Mouse (Mus musculus): ENCODE data around the gene Fahd1. TPM values are rescaled to one million over a fixed set of nuclear protein-coding genes. Genes with fewer than 3 reads are reported as not detected.

Gene Fahd1
- polyA plus RNA-seq, 1 experiment: 31.1 TPM

DNA sequence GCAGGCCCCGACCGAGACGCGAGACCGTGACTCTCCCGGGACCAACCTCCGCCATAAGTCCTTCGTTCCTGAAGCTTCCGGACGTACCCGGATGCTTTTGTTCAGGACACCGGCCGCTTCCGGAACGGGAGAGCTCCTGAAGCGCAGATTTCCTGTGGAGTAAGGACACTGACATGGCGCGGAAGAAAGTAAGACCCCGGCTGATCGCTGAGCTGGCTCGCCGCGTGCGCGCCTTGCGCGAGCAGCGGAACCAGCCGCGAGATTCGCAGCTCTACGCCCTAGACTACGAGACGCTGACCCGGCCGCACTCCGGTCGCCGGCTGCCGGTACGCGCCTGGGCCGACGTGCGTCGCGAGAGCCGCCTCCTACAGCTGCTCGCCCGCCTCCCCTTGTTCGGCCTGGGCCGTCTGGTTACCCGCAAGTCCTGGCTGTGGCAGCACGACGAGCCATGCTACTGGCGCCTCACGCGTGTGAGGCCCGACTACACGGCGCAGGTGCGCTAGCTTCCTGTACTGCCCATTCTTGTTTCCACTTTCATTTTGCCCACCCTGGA is 44.9 kb upstream of the Fahd1 start, which contains the start of the genes Eme2 and Mrps34:
TSS of gene Eme2 (minus strand) at position 93 of the 553 bp plus-strand sequence.
TSS of gene Mrps34 (plus strand) at position 122 of the 553 bp plus-strand sequence.
- under 1% methylated on average over 62 of the region's 62 CpGs for WGBS
- H3K4me1 ChIP-seq (ENCODE audit: control insufficient read depth, insufficient read depth, low read length): peaks cover 60% of the 10 kb centered on the region

DNA sequence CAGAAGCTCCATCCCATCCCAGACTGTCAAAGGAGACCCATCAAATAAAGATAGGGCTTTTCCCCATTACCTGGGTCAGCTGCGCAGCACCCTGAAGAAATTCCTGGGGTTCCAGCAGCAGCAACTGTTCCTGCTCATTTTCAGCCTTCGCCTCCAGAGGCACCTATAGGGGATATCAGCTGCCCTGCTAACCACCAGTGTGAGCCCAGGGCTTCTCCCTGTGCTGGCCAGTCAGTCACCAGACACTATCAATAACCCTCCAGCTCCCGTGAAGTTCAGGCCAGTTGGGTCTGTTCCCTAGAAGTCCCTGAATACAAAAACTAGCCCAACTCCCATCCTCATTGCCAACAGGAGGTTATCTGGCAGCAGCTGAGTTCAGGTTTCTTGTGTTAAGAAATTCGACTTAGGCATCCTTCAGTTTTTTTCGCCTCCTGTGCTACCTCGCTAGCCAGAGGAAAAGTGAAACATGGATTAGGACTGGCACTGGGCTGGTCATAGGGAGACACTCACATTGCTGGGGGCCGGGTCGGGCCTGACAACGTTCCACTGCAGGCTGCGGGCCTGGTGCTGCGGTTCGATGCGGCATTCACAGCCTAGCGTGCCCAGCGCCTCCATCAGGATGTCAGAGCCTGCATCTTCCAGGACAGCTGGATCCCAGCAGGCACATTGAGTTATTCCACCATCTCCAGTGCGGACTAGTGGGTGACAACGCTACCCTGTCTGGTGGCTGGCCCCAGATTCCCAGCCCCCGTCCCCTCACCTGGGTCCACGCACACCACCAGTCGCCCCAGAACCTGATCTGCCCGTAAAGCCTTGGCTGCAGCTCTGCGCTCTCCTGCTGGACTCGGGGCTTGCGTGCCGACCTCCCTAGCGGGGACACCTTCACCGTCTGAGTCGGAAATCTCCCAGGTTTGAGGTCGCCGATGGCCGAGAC is 44.2 kb upstream of the Fahd1 start:
- WGBS: 8% methylated on average over 31 of the region's 31 CpGs
- DNase-seq: peak in 1 of 2 experiments; percentile 27
- Histone ChIP-seq H3K4me3 (replicated peaks; ENCODE audit: insufficient read depth, low read depth, low read length) (peak overlapping the region; percentile 87), H3K27me3 (ENCODE audit: control insufficient read depth, insufficient read depth, low read length) (no peaks in the 10 kb centered on the region), H3K4me1 (ENCODE audit: control insufficient read depth, insufficient read depth, low read length) (peaks cover 66% of the 10 kb centered on the region), H3K27ac (ENCODE audit: insufficient read depth, low read length) (peak overlapping the region; percentile 67)
- TF ChIP-seq POLR2A (IDR thresholded peaks at IDR 0.05; ENCODE audit: borderline replicate concordance, insufficient read depth, low read length) (no peak), CTCF (IDR thresholded peaks at IDR 0.05; ENCODE audit: borderline replicate concordance, insufficient read depth, low read depth, low read length) (no peak)

More for the DNA sequence above, 44.9 kb upstream of the Fahd1 start, which contains the start of the genes Eme2 and Mrps34:
- peak within 1 kb of the TSS; percentile 87 for H3K4me3 ChIP-seq (replicated peaks; ENCODE audit: insufficient read depth, low read depth, low read length)
- peak; percentile 87 to 89 for DNase-seq
- H3K27ac ChIP-seq (ENCODE audit: insufficient read depth, low read length): peak within 1 kb of the TSS; percentile 67
- TF ChIP-seq CTCF (IDR thresholded peaks at IDR 0.05; ENCODE audit: borderline replicate concordance, insufficient read depth, low read depth, low read length) (no peak), POLR2A (IDR thresholded peaks at IDR 0.05; ENCODE audit: borderline replicate concordance, insufficient read depth, low read length) (peak; percentile 69; the same call in 1 of the 2 replicates)
- no peaks in the 10 kb centered on the region for H3K27me3 ChIP-seq (ENCODE audit: control insufficient read depth, insufficient read depth, low read length)

DNA sequence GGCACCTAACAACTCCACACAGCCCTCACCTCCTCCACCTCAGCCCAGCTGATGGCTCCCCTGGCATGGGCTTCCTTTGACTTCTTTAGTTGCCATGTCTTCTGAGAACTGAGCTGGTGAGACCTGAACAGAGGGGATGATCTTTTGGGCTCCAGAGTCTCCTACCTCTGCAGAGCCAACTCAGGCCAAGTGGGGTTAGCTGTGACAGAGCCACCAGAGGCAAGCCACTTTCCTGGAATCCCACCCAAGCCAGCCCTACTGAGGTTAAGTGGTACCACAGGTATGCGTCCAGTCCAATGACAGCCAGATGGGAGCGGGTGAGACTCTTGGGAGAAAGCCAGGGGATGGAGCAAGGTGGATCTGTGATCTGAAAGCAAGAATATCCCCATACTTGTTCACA is 43.1 kb upstream of the Fahd1 start:
- peaks cover 63% of the 10 kb centered on the region for H3K4me1 ChIP-seq (ENCODE audit: control insufficient read depth, insufficient read depth, low read length)
- TF ChIP-seq POLR2A (IDR thresholded peaks at IDR 0.05; ENCODE audit: borderline replicate concordance, insufficient read depth, low read length) (no peak), CTCF (IDR thresholded peaks at IDR 0.05; ENCODE audit: borderline replicate concordance, insufficient read depth, low read depth, low read length) (no peak)
- no peaks in the 10 kb centered on the region for H3K27me3 ChIP-seq (ENCODE audit: control insufficient read depth, insufficient read depth, low read length)
- no peak overlapping the region for H3K27ac ChIP-seq (ENCODE audit: insufficient read depth, low read length)
- DNase-seq: peak; percentile 28
- no peak overlapping the region for H3K4me3 ChIP-seq (replicated peaks; ENCODE audit: insufficient read depth, low read depth, low read length)
- WGBS: 17% methylated on average over 2 of the region's 2 CpGs

DNA sequence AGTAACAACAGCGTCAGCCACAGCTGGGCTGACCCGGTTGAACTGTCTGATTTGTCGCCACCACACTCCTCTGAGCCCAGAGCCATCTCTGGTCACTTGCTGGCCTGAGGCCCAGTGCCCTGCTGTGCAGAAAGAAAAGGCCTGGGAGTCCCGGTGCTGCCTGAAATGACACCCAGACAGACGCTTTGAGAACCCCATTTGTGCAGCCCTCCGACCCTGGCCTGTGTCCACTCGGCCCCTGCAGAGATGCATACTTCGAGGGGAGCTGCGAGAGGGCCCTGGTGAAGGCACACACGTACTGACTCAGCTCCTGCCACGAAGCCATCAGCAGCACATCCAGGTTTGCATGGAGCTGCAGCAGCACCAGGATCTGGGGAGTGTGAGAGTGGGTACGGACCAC is 42.6 kb upstream of the Fahd1 start:
- WGBS: 35% methylated on average over 12 of the region's 12 CpGs
- Histone ChIP-seq H3K27ac (ENCODE audit: insufficient read depth, low read length) (no peak overlapping the region), H3K4me1 (ENCODE audit: control insufficient read depth, insufficient read depth, low read length) (peaks cover 60% of the 10 kb centered on the region), H3K27me3 (ENCODE audit: control insufficient read depth, insufficient read depth, low read length) (no peaks in the 10 kb centered on the region), H3K4me3 (replicated peaks; ENCODE audit: insufficient read depth, low read depth, low read length) (no peak overlapping the region)
- no peak for TF ChIP-seq POLR2A (IDR thresholded peaks at IDR 0.05; ENCODE audit: borderline replicate concordance, insufficient read depth, low read length)
- TF ChIP-seq CTCF (IDR thresholded peaks at IDR 0.05; ENCODE audit: borderline replicate concordance, insufficient read depth, low read depth, low read length): no peak
- DNase-seq: peak; percentile 51 to 52

DNA sequence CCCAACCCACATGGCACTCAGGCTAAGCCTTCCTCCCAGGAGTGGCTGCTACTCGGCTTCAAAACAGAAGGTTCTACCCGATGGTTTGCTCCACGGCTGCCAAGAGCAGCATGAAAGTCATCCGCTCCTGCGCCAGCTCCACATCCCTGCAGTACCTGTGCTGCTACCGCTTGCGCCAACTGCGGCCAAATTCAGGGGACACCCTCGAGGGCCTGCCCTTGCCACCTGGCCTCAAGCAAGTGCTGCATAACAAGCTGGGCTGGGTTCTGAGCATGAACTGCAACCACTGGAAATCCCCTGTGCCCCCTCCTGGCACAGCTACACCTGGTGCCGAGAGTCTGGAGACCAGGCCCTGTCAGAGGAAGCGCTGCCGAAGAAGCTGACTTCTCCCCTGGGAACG is 41.2 kb upstream of the Fahd1 start:
- peak; percentile 18; the same call in 1 of the 2 replicates for TF ChIP-seq POLR2A (IDR thresholded peaks at IDR 0.05; ENCODE audit: borderline replicate concordance, insufficient read depth, low read length)
- no peak for TF ChIP-seq CTCF (IDR thresholded peaks at IDR 0.05; ENCODE audit: borderline replicate concordance, insufficient read depth, low read depth, low read length)
- peak; percentile 77 to 87 for DNase-seq
- Histone ChIP-seq H3K27me3 (ENCODE audit: control insufficient read depth, insufficient read depth, low read length) (no peaks in the 10 kb centered on the region), H3K27ac (ENCODE audit: insufficient read depth, low read length) (peak overlapping the region; percentile 65), H3K4me3 (replicated peaks; ENCODE audit: insufficient read depth, low read depth, low read length) (no peak overlapping the region), H3K4me1 (ENCODE audit: control insufficient read depth, insufficient read depth, low read length) (peaks cover 51% of the 10 kb centered on the region)
- WGBS: 13% methylated on average over 13 of the region's 13 CpGs

DNA sequence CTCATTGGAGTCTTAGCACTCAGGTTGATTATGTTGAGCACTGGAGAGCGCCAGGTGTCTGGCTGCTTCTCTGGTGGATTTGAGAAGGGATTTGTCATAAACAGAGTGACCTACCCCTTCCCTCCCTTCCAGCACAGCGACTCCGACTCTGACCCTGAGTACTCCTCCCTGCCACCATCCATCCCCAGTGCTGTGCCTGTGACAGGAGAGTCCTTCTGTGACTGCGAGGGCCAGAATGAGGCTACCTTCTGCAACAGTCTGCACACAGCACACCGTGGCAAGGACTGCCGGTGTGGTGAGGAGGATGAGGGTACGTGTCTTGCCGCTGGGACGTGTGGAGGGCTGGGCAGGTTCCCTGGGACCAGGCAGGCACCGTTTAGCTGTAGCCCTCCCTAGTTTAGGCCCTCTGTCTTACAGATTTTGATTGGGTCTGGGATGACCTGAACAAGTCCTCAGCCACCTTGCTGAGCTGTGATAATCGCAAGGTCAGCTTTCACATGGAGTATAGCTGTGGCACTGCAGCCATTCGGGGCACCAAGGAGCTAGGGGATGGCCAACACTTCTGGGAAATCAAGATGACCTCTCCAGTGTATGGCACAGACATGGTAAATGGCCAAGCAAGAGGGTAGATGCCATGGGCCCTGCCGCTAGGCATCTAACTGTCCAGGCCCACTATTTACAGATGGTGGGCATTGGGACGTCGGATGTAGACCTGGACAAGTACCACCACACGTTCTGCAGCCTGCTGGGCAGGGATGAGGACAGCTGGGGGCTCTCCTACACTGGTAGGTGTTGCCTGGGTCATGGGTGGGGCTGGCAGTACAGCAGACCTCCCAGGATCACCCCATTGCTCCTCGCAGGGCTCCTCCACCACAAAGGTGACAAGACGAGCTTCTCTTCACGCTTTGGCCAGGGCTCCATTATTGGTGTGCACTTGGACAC is 40.3 kb upstream of the Fahd1 start:
- 72% methylated on average over 19 of the region's 19 CpGs for WGBS
- no peak overlapping the region for H3K4me3 ChIP-seq (replicated peaks; ENCODE audit: insufficient read depth, low read depth, low read length)
- peak in 1 of 2 experiments; percentile 25 for DNase-seq
- TF ChIP-seq CTCF (IDR thresholded peaks at IDR 0.05; ENCODE audit: borderline replicate concordance, insufficient read depth, low read depth, low read length) (no peak; the same call in 1 of the 2 replicates), POLR2A (IDR thresholded peaks at IDR 0.05; ENCODE audit: borderline replicate concordance, insufficient read depth, low read length) (0 out of 2 replicates have a peak, but pooled peaks have one; percentile 18)
- peaks cover 53% of the 10 kb centered on the region for H3K4me1 ChIP-seq (ENCODE audit: control insufficient read depth, insufficient read depth, low read length)
- H3K27ac ChIP-seq (ENCODE audit: insufficient read depth, low read length): peak overlapping the region; percentile 65; the same call in 1 of the 2 replicates
- H3K27me3 ChIP-seq (ENCODE audit: control insufficient read depth, insufficient read depth, low read length): no peaks in the 10 kb centered on the region

DNA sequence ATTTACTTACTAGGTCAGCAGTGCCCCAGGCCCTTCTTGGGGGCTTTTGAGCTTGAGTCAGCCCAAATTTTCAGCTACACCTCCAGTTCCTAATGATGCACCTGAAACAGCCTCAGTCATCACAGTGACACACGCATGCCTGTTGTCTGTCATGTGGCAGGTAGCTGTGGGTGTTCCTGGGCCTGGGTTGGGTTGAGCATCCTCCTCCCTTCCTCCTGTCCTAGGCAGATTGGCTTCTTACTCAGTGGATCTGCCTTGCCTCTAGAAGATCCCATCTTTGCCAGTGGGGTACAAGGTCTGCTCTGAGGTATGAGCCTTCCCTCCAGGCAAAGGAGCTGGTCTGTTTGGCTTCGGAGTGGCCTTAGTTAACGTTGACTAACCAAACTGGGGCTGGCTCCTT is 38.7 kb upstream of the Fahd1 start:
- peak in 1 of 2 experiments; percentile 22 for DNase-seq
- no peak overlapping the region; the same call in 1 of the 2 replicates for H3K27ac ChIP-seq (ENCODE audit: insufficient read depth, low read length)
- H3K27me3 ChIP-seq (ENCODE audit: control insufficient read depth, insufficient read depth, low read length): no peaks in the 10 kb centered on the region
- WGBS: 66% methylated on average over 3 of the region's 3 CpGs
- peaks cover 56% of the 10 kb centered on the region for H3K4me1 ChIP-seq (ENCODE audit: control insufficient read depth, insufficient read depth, low read length)
- no peak overlapping the region for H3K4me3 ChIP-seq (replicated peaks; ENCODE audit: insufficient read depth, low read depth, low read length)
- TF ChIP-seq POLR2A (IDR thresholded peaks at IDR 0.05; ENCODE audit: borderline replicate concordance, insufficient read depth, low read length) (no peak), CTCF (IDR thresholded peaks at IDR 0.05; ENCODE audit: borderline replicate concordance, insufficient read depth, low read depth, low read length) (0 out of 2 replicates have a peak, but pooled peaks have one; percentile 1)

Data from cerebellum, adult 2 months (tissue).